Mouse (Mus musculus): Measurements from ENCODE around the gene Gm21119.
A peak's percentile ranks its signal among the peaks of the same experiment; 100 is the strongest.
"Not testable (repeated sequence)": the region's sequence is repeated elsewhere in the genome, so short reads cannot be mapped to it uniquely, and the experiment has no call there.

Gene Gm21119

DNA sequence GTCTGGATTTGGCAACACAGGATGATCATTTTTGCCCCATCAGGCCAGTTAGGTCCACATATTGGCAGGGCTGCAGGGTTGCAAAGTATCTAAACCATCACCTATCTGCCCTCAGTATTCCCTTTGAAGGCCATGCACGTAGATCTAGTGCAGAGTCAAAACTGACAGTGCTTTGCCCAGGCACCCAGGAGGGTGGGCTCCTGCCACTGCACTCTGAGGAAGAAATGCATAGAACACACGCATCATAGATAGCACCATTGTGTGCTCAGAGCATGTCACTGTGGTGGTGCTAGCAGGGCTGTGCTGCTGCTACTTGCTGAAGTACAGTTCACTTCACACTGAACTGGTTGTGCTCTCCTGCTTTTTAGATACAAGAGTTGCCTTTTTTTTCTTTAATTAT, at the start of gene Gm21119:
TSS of gene Gm21119 (plus strand) at position 301 of the 400 bp plus-strand sequence.
- not testable (repeated sequence) for DNase-seq (ENCODE audit: low read depth, low spot score)

DNA sequence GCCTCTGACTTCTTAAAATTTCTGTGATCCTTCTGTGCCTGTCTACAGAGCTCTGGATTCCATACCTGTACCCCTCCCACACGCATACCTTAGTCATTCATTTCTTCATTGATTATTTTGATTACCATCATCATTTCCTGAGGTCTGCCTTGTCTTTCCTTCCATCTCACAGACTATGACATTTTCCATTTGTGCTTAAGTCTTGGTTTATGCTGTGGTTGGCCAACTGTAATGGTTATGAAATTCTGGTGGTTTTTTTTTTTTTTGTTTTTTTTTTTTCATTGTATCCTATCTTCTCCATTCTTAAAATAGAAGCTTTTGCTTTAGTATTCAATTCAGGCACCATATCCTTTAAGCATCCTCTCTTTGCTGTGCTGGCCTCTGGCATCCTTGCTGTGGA, 48.0 kb upstream of the Gm21119 start:
- not testable (repeated sequence) for DNase-seq (ENCODE audit: low read depth, low spot score)

DNA sequence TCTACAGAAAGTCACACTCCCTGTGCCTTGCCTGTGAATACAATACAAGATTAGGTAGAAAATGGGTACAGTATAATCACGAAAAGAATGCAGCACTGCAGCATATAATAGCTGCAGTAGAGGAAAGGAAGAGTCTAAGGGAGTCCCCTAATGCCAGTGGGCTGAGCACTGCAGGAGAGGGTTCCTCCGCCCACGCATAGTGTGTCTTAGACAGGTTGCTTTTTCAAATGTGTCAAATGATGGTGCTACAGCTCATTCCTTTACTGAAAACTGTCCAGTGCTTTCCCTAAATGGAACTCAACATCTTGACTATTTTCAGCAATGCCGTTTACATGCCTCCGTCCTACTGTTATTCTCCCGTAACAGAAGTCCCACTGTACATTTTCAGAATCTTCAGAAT, 33.6 kb upstream of the Gm21119 start:
- not testable (repeated sequence) for DNase-seq (ENCODE audit: low read depth, low spot score)

DNA sequence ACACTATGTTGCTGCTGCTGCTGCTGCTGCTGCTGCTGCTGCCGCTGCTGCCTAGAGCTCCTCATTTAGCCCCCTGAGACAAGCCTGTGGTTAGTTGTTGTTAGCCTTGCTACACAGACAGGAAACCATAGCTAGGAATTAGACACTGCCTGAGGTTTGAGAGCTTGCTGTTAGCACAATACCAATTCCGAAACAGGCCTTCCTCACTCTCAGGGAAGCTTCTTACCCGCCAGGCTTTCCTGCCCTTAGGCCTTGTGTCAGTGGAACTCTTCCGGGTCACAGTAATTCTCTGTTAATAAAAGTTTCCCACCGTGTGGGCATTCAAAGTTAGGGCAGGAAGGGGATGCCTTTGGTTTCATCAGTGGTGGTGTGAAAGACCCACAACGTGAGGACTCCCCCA, 31.9 kb upstream of the Gm21119 start:
- not testable (repeated sequence) for DNase-seq (ENCODE audit: low read depth, low spot score)

DNA sequence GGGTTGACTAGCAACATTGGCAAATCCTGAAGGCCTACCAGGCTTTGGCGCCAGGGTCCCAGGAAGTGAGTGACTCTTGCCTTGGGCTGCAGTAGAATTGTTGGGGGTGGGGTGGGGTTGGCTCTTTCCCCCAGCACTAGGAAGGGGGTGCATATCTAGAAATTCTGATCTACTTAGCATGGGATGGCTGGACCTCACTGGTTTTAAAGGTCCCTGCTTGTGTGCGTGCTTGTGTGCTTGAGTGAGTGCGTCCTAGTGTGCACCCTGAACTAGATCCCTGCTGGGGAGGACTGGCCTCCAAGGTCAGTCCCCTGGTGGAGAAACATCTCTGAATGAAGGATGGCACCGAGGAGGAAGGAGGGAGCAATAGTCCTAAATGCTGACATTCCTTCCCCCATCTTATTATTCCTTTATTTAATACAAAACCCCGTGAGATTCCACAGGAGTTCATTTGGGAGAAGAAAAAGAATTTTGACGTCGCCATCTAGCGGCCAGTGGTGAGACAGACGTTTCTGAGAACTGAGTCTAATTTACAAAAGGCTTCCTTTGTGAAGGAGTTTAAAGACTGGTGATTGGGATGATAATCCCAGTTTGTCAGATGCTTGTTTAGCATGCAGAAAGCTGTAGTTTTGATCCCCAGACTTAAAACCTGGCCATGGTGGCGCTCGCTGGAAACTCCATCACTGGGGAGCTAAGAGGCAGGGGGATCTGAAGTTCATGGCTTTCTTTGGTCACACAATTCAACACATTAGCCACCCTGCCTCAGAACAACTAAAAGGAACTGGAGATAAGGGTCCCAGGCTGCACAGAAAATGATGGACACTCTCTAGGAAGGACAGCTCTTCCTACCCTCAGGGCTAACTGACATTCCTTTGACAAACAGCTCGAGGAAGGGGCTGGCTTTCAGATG, 26.2 kb upstream of the Gm21119 start:
- DNase-seq (ENCODE audit: low read depth, low spot score), result peak; percentile 0

DNA sequence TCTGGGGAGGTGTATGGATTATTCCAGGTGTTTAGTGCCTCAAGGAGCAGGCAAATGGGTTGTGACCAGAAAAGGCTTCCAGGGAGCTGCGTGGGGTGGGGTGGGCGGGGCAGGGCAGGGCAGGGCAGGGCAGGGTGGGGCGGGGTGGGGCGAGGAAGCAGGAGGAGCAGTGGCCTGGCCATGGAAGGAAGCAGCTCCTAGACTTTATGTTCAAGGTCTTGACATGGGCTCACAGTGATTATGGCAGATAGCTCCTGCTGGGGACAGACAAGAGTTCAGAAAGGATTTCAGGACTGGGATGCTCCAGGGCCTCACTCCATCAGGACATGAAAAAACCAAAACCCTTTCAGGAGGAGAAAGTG, 25.6 kb upstream of the Gm21119 start:
- not testable (repeated sequence) for DNase-seq (ENCODE audit: low read depth, low spot score)

DNA sequence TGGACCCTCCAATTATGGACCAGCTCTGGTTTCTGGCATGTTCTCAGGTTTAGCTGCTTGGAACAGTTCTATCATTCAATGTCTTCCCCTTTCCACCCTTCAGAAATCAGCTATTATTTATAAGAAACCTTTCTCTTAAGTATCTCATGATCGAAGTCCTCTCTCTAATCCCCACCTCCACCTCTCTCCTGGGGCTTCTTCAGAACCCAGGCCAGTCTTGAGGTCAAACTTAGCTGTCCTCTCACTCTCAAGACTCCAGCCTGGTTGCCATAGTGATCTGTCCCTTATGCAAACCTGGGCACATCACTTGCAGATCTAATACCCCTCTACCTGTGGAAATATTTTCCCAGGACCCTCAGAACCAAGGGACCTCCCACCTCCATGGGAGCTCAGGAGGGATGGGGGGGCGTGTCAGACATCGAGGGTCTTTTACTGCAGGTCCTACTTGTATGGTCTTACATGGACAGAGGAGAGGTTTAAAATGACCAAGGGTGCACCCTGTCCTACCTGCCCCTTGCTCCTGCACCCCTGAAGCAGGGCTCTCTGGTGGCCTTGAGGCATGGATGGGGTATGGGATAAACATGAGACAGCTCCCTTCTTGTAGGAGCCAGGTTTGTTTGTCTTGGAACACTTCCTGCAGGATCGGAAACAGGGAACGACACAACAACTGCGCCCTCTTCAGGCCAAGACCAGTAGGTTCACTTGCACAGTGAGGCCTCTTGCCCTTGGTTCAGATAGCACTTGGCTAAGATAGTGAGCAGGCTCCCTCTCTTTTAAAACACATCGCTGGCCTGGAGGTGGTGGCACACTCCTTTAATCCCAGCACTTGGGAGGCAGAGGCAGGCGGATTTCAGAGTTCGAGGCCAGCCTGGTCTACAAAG, 24.4 kb upstream of the Gm21119 start:
- DNase-seq (ENCODE audit: low read depth, low spot score), result not testable (repeated sequence)

DNA sequence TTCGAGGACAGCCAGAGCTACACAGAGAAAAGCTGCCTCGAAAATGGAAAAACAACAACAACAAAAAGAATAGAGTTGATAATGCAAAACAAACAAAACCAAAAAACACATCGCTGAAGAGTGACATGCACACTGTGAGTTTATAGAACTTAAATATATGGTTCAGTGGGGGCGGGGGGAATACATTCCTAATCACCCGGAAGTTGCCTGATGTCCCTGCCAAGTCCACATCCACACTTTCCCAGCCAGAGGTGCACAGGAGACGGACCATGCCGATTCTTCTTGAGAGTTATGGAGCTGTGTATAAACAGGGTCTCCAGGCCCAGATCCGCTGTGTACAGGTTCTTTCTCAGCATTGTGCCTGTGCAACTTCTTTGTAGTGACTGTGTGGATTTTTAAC, 23.7 kb upstream of the Gm21119 start:
- not testable (repeated sequence) for DNase-seq (ENCODE audit: low read depth, low spot score)

DNA sequence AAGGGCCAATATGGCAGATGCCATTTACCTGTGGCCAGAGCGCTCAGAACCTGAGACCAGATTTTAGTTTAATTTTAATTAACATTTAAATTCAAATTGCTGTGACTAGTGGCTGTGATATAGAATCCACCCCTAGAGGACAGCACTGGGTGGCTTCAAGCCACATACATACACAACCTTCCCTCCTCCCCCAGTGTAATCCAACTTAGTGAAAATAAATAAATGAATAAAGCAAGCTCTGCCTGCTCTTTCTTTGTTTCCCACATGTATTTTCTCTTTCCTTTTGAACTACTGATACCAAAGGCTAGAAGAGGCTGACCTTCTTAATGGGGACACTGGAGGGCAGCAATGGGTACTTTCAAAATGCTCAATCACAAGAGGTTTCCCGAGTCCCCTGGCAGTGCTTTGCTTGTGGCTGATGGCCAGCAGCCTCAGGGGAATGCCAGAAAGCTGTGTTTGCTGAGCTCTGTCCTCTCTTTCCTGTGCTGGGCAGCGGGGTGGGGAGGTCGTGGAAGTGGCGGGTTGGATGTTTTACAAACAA, 21.9 kb upstream of the Gm21119 start:
- DNase-seq (ENCODE audit: low read depth, low spot score), result not testable (repeated sequence)

DNA sequence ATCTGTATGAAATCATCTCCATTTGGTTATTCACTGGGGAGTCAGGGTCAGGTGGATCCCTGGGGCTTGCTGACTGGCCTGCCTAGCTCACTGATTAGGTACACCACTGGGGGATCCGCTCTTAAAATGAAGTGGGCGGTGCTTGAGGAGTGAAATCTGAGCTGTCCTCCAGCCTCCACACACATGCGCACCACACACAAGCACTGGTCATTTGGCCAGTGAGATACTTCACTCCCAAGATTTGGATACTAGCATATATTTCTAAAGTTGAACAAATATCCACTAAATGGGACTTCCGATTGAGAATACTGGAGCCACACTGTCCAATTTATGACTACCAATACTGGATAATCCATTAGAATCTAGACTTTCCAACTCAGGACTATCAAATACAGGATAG, 20.9 kb upstream of the Gm21119 start:
- DNase-seq (ENCODE audit: low read depth, low spot score), result not testable (repeated sequence)

DNA sequence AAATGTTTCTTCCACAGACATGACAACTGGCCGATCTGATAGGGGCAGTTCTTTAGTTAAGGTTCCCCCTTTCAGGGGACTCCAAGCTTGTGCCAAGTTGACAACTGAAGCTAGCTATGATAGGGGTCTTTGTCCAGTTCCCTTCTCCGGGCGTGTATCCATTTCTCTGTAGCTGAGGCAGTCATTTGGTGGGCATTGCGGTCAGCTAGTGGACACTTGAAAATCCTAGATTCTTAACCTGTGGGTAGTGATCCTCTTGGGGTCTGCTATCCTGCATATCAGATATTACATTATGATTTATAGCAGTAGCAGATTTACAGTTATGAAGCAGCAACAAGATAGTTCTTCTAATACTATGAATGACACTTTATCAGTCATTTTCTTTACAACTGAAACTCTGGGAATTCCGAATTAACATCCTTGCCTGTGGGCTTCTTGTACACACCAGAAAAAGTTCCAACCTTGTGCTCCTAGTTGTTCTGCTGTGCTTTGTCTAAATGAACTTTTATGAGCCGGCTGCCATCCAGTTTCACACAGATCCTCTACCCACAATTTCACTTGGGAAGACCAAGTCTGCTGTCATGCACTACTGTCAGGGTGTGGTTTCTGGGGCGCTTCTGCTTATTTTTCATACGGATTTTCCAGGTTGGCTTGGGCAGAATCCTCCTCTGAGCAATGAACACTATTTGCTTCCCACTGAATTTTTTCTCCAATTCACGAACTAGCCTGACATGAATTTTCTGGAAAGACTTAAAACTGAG, 18.5 kb upstream of the Gm21119 start:
- DNase-seq (ENCODE audit: low read depth, low spot score), result not testable (repeated sequence)

DNA sequence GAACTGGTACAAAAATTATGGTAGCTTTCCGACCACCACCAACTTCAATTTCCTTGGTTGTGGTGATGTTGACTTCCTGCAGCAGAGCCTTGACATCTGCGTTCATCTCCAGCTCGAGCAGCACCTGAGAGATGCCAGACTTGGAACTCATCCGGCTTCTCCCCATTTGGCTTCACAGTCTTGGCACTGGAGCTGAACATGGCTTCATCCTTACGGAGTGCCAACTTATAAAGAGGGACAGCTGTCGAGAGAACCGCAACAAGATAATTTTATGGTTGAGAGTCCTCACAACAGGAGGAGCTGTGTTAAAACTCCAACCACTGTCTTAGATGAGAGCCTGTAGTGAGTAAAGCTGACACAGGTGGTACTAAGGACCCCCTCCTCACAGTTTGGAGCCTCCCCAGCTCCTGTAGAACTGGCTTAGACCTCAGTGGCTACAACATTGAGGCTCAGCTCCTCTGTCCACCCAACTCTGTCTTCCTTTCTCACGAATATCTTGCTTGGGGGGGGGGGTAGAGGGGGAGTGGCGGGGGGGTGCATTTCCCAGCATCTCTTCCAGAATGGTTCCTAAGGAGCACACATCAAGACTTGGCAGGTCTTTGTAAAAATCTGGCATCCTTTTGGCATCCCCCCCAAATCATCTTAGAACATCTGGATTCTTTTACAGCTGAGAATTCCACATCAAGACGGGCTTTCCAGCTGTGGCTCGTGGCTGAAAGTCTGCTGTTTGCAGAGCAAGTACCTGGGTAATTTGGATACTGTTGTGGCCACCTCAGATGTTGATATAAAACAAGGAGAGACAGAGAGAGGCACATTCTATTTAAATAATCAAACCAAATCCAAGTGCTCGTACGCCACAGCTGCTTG, 17.6 kb upstream of the Gm21119 start:
- DNase-seq (ENCODE audit: low read depth, low spot score), result not testable (repeated sequence)

DNA sequence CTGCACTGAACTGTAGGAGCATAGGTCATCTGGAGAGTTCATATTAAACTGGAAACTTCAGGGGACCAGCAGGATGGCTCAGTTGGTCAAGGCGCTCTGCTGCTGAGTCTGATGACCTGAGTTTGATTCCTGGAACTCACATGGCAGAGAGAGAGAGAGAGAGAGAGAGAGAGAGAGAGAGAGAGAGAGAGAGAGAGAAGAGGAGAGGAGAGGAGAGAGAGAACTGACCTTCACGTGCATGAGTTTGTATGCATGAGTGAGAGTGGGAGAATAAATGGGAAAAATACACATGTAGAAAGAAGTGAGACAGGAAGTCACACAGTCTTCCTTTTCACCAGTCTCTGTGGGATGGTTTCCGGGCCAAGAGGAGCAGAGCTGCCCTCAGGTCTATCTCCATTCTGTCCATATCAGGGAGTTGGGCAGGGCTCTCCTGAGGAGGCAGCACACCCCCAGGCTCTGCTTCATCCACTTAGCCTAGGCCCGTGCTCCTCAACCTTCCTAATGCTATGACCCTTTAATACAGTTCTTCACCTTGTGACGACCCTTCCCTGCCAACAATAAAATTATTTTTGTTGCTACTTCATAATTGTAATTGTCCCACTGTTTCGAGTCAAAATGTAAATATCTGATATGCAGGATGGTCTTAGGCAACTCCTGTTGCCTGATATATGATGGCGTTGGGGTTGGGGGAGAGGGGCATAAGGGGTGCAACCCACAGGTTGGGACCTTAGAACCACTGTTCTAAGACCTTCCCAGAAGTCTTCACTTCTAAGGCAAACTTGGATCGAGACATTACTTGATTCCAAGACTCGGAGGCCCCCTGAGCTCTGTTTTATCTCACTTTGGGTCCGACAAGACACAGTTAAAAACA, 16.2 kb upstream of the Gm21119 start:
- not testable (repeated sequence) for DNase-seq (ENCODE audit: low read depth, low spot score)

DNA sequence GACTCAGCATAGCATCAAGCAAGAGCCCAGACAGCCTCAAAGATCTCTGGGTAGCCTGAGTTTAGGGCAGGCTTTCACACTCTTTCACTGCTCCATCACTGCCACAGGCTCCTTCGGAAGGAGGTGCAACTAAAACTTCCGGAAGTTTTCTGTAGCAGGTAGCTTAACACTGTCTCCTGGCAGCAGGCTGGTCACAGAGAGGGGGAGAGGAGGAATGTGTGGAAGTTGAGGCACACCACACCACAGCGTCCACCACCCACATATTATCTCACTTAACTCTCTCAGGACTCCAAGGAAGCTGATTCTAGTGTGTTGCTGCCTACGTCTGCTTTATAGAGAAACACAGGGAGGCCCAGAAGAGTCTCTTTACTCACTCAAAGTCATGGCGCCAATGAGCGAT, 15.4 kb upstream of the Gm21119 start:
- DNase-seq (ENCODE audit: low read depth, low spot score), result peak; percentile 1

DNA sequence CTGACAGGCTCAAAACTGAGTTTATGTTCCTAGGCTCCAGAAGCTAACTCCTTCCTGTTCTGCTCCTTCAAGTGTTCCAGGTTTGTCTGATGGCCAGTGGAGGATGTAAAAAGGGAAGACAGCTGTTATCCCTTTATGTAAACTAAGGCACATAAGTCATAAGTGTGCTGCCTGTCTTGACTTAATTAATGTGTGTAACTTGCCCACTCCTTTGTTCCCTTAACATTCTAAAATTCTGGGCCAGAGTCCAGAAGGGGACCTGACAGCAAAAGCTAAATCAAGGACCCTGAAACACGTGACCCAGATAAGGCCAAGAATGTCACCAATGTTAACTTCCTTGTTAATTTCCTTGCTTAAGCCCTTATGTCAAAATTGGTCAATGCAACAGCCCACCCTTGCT, 3.9 kb upstream of the Gm21119 start:
- not testable (repeated sequence) for DNase-seq (ENCODE audit: low read depth, low spot score)

DNA sequence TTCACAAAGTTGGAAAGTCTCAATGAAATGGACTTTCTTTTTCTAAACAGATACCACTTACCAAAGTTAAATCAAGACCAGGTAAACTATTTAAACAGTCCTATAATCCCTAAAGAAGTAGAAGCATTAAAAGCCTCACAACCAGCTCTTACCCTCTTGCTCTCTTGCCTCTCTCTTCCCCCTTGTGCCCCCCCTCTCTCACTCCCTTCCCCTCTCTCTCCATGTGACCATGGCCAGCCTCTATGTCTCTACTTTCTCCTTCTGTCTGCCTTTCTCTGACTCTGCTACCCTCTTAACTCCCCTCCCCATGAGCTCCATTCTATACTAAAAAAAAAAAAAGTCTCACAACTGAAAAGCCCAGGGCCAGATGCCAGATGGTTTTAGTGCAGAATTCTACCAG, 2.0 kb upstream of the Gm21119 start:
- DNase-seq (ENCODE audit: low read depth, low spot score), result not testable (repeated sequence)

DNA sequence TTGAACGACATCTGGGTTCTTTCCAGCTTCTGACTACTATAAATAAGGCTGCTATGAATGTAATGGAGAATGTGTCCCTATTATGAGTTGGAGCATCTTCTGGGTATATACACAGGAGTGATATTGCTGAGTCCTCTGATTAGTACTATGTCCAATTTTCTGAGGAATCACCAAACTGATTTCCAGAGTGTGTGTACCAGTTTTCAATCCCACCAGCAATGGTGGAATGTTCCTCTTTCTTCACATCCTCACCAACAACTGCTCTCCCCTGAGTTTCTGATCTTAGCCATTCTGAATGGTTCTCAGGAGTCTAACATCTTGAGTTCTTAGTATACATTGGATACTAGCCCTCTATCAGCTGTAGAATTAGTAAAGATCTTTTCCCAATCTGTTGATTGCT, 16.0 kb downstream of the Gm21119 start:
- DNase-seq (ENCODE audit: low read depth, low spot score), result not testable (repeated sequence)

DNA sequence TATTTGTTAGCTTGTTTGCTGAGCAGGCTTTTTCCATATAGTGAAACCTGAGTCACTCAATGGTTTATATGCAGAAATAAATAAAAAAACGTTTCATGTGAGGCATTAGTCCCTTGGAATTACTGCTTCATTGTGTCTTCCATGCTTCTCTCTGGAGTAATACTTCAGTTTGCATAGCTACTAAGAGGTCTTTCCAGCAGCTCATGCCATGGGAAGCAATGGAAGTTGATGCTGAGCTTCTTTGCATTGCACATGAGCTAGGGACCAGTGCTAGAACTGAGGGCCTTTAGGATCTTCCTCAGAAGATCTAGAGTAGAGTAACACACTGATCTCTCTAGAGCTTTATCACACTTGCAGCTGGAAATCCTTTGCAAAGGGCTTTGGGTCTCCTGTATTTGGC, 23.2 kb downstream of the Gm21119 start:
- not testable (repeated sequence) for DNase-seq (ENCODE audit: low read depth, low spot score)

DNA sequence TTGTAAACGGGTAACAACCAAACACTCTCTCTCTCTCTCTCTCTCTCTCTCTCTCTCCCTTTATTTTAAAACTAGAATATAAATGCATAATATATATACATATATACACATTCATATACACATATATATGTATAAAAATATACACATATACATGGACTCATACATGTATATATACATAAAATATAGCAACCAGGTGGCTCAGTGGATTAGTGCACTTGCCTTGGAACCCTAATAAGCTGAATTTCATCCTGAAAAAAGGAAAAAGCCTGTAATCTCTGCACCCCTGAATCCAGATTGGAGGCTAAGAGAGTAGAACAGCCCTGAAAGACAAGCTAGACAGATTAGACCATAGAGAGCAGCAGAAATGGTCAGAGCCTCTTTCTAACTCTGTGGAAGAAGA, 28.8 kb downstream of the Gm21119 start:
- DNase-seq (ENCODE audit: low read depth, low spot score), result not testable (repeated sequence)
